Mouse (Mus musculus) heart, postnatal 0 days (tissue): Measurements from ENCODE around the gene Sirt5.

Experiments used
- CTCF ChIP-seq: IDR thresholded peaks from 2 replicates; pipeline ENCODE4 v1.5.1; 2016; ENCODE audit warnings: antibody characterized with exemption, control low read depth, low read depth
- EP300 ChIP-seq: IDR thresholded peaks from 2 replicates; pipeline ENCODE4 v1.6.1; 2016; ENCODE audit warnings: antibody characterized with exemption, low read depth

DNA sequence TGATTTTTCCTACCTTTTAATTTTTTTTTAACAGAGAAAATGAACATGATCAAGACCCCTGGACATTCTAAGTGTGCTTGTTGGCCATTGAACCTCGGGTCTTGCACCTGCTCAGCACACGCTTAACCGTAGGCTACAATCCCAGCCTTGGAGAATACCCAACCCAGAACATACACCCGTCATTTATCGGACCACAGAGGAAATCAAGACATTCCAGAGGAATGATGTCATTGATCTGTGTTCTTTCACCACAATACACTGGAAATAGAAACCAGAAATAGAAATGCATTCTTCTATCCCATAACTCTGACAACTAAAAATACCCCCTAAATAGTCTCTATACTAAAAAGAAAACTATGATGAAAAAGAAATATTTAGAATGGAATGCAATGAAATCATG lies 47.9 kb upstream of the Sirt5 start:
- TF ChIP-seq EP300 (no peak), CTCF (no peak)
